Mouse (Mus musculus) right cerebral cortex, adult 18-20 months (tissue): Measurements from ENCODE around the gene Itga6.

Source experiments
- DNase-seq: peaks from one replicate; pipeline ENCODE4 v3.0.0; 2022; ENCODE audit warnings: mixed read lengths

Itga6 gene

GRCm38 (mm10) chr2:71766007-71766406 is 20.6 kb downstream of the Itga6 start:
- no peak for DNase-seq

- no peak for DNase-seq
Observed at GRCm38 (mm10) chr2:71767019-71767610, 21.7 kb downstream of the Itga6 start.

- no peak for DNase-seq
Observed at GRCm38 (mm10) chr2:71771762-71772161, 26.3 kb downstream of the Itga6 start.

GRCm38 (mm10) chr2:71773714-71774113 is 28.3 kb downstream of the Itga6 start:
- no peak for DNase-seq

- peak; percentile 8 for DNase-seq
Observed at GRCm38 (mm10) chr2:71774246-71774951, 29.0 kb downstream of the Itga6 start.

GRCm38 (mm10) chr2:71775201-71775611 is 29.8 kb downstream of the Itga6 start:
- no peak for DNase-seq

GRCm38 (mm10) chr2:71779266-71779888 is 34.0 kb downstream of the Itga6 start:
- DNase-seq = no peak

GRCm38 (mm10) chr2:71780016-71780415 is 34.6 kb downstream of the Itga6 start:
- no peak for DNase-seq

GRCm38 (mm10) chr2:71785260-71785659 is 39.8 kb downstream of the Itga6 start:
- DNase-seq = no peak

- no peak for DNase-seq
Observed at GRCm38 (mm10) chr2:71786060-71786459, 40.6 kb downstream of the Itga6 start.

GRCm38 (mm10) chr2:71786591-71787155 is 41.3 kb downstream of the Itga6 start:
- DNase-seq = peak; percentile 44

GRCm38 (mm10) chr2:71787156-71787590 is 41.8 kb downstream of the Itga6 start:
- no peak for DNase-seq

- DNase-seq = no peak
Observed at GRCm38 (mm10) chr2:71787591-71788460, 42.4 kb downstream of the Itga6 start.

- DNase-seq = no peak
Observed at GRCm38 (mm10) chr2:71790752-71791151, 45.3 kb downstream of the Itga6 start.

- no peak for DNase-seq
Observed at GRCm38 (mm10) chr2:71791203-71791602, 45.8 kb downstream of the Itga6 start.

GRCm38 (mm10) chr2:71794139-71794538 is 48.7 kb downstream of the Itga6 start:
- DNase-seq = no peak

GRCm38 (mm10) chr2:71796787-71797186 is 51.4 kb downstream of the Itga6 start:
- no peak for DNase-seq

- DNase-seq = no peak
Observed at GRCm38 (mm10) chr2:71800798-71801197, 55.4 kb downstream of the Itga6 start.

GRCm38 (mm10) chr2:71801691-71802090 is 56.3 kb downstream of the Itga6 start:
- no peak for DNase-seq

GRCm38 (mm10) chr2:71802131-71802530 is 56.7 kb downstream of the Itga6 start:
- no peak for DNase-seq

GRCm38 (mm10) chr2:71805120-71805519 is 59.7 kb downstream of the Itga6 start:
- DNase-seq = no peak
